Mouse (Mus musculus) urinary bladder, postnatal 10 days (tissue): ENCODE data around the gene Mmaa.

Experiments used
- DNase-seq: peaks from one replicate; pipeline ENCODE4 v3.0.0; 2022; ENCODE audit warnings: low spot score

Gene Mmaa

GRCm38 (mm10) chr8:79288250-79288649 is 6.5 kb downstream of the Mmaa start:
- DNase-seq = no peak

GRCm38 (mm10) chr8:79286424-79286823 is 8.3 kb downstream of the Mmaa start:
- no peak for DNase-seq

GRCm38 (mm10) chr8:79284626-79285025 is 10.1 kb downstream of the Mmaa start:
- DNase-seq = no peak

- no peak for DNase-seq
Observed at GRCm38 (mm10) chr8:79281376-79281890, 13.3 kb downstream of the Mmaa start.

- no peak for DNase-seq
Observed at GRCm38 (mm10) chr8:79277264-79277870, 17.4 kb downstream of the Mmaa start.

GRCm38 (mm10) chr8:79274940-79275339 is 19.8 kb downstream of the Mmaa start:
- no peak for DNase-seq

- no peak for DNase-seq
Observed at GRCm38 (mm10) chr8:79273776-79274175, 21.0 kb downstream of the Mmaa start.

GRCm38 (mm10) chr8:79272676-79273075 is 22.1 kb downstream of the Mmaa start:
- no peak for DNase-seq

GRCm38 (mm10) chr8:79268921-79269320 is 25.8 kb downstream of the Mmaa start:
- DNase-seq = no peak

- no peak for DNase-seq
Observed at GRCm38 (mm10) chr8:79261920-79262319, 32.8 kb downstream of the Mmaa start.

GRCm38 (mm10) chr8:79256076-79256705 is 38.5 kb downstream of the Mmaa start:
- no peak for DNase-seq

- DNase-seq = no peak
Observed at GRCm38 (mm10) chr8:79253742-79254141, 41.0 kb downstream of the Mmaa start.

- DNase-seq = no peak
Observed at GRCm38 (mm10) chr8:79248470-79248869, 46.3 kb downstream of the Mmaa start, which contains the start of gene 1700011L22Rik. Gene 1700011L22Rik (minus strand): TSS chr8:79248570.

- DNase-seq = no peak
Observed at GRCm38 (mm10) chr8:79243422-79243821, 51.3 kb downstream of the Mmaa start.

GRCm38 (mm10) chr8:79239996-79240395 is 54.7 kb downstream of the Mmaa start:
- DNase-seq = no peak

GRCm38 (mm10) chr8:79239320-79239719 is 55.4 kb downstream of the Mmaa start:
- no peak for DNase-seq

GRCm38 (mm10) chr8:79229266-79229888 is 65.4 kb downstream of the Mmaa start:
- no peak for DNase-seq

GRCm38 (mm10) chr8:79227916-79228315 is 66.8 kb downstream of the Mmaa start:
- no peak for DNase-seq

GRCm38 (mm10) chr8:79227194-79227593 is 67.5 kb downstream of the Mmaa start:
- no peak for DNase-seq

- no peak for DNase-seq
Observed at GRCm38 (mm10) chr8:79226046-79226445, 68.7 kb downstream of the Mmaa start.

GRCm38 (mm10) chr8:79225586-79225985 is 69.2 kb downstream of the Mmaa start:
- DNase-seq = no peak

GRCm38 (mm10) chr8:79224363-79224762 is 70.4 kb downstream of the Mmaa start:
- DNase-seq = no peak

- DNase-seq = no peak
Observed at GRCm38 (mm10) chr8:79222752-79223141, 72.0 kb downstream of the Mmaa start.
